13 mouse cellular contexts compared by ENCODE assay signal in genomic region chr7:24378049-24378701, GRCm38 (mm10). TPM values are rescaled to one million over a fixed set of nuclear protein-coding genes. Genes with fewer than 3 reads are reported as not detected.
DNase-seq lines count a peak whose midpoint lies in the region; ATAC-seq lines count a peak whose summit lies in the region.
"Had no signal": no experiment of that assay in that cellular context is flagged by ENCODE, and none has a peak within 500 bp of the region (broad histone marks: within the 10 kb centered on the region; RNA-seq: fewer than 3 reads in every experiment).

No protein-coding gene starts in this region.

- WGBS in heart, embryonic 13.5 days: 69% methylated on average over 10 of the region's 10 CpGs
- 69% methylated on average over 10 of the region's 10 CpGs for WGBS in limb, embryonic 10.5 days

- no peak for ATAC-seq in heart, embryonic 13.5 days (ENCODE audit: extremely low read depth, insufficient number of reproducible peaks, low FRiP score, low TSS enrichment)

- 0 out of 2 replicates have a peak overlapping the region, but pooled peaks have one; percentile 11 for H3K4me3 ChIP-seq in heart, embryonic 13.5 days
- no peak overlapping the region for H3K4me3 ChIP-seq in limb, embryonic 10.5 days

- H3K9me3 ChIP-seq in heart, embryonic 13.5 days: no peaks in the 10 kb centered on the region
- H3K9me3 ChIP-seq in limb, embryonic 10.5 days (replicated peaks): 0 out of 2 replicates have a peak, but pooled peaks cover 1% of the 10 kb centered on the region

- no peak overlapping the region for H3K27ac ChIP-seq in heart, embryonic 13.5 days (replicated peaks)
- peak overlapping the region; percentile 66 for H3K27ac ChIP-seq in limb, embryonic 10.5 days

- H3K4me1 ChIP-seq in heart, embryonic 13.5 days: peaks cover 31% of the 10 kb centered on the region
- H3K4me1 ChIP-seq in limb, embryonic 10.5 days: peaks cover 53% of the 10 kb centered on the region

- no peak for DNase-seq in heart, adult 11 months
- DNase-seq in NIH3T3 (ENCODE audit: low read depth): peak; percentile 61
- no peak for DNase-seq in limb, embryonic 10.5 days (ENCODE audit: low spot score)
- peak; percentile 74 for DNase-seq in thymus, postnatal 0 days (ENCODE audit: low spot score)
- no peak for DNase-seq in layer of hippocampus, postnatal 25 days (ENCODE audit: extremely low spot score in 1 of 2, low spot score in 1 of 2)
- no peak for DNase-seq in gastrocnemius, adult 18-20 months (ENCODE audit: low spot score)
- DNase-seq in lung, postnatal 36 days: no peak
- DNase-seq: adrenal gland, postnatal 36 days; heart, postnatal 4 days; kidney, postnatal 36 days had no signal

- H3K36me3 ChIP-seq in heart, embryonic 13.5 days: no peaks in the 10 kb centered on the region
- H3K36me3 ChIP-seq in limb, embryonic 10.5 days: no peaks in the 10 kb centered on the region

- H3K4me2 ChIP-seq in heart, embryonic 13.5 days: peak overlapping the region; percentile 71

- peaks cover 19% of the 10 kb centered on the region; the same call in 1 of the 2 replicates for H3K27me3 ChIP-seq in heart, embryonic 13.5 days (replicated peaks)
- peaks cover 11% of the 10 kb centered on the region; the same call in 1 of the 2 replicates for H3K27me3 ChIP-seq in limb, embryonic 10.5 days (ENCODE audit: low read depth, poor library complexity, severe bottlenecking)

- no peak overlapping the region; the same call in 1 of the 2 replicates for H3K9ac ChIP-seq in heart, embryonic 13.5 days

RNA-seq across cellular contexts. Expression of gene Kcnn4, which starts 8.1 kb away (rescaled TPM):
- 2.9 and 5.3 TPM in 2 replicates for polyA plus RNA-seq in heart, embryonic 13.5 days (2015; fragmentation: Nextera tagmentation; extraction: Ambion mirVana)
- polyA plus RNA-seq in limb, embryonic 10.5 days (2016; fragmentation: Nextera tagmentation; extraction: Ambion mirVana): 3.6 and 4.0 TPM in 2 replicates
- 105 and 120 TPM in 2 replicates for polyA plus RNA-seq in thymus, postnatal 0 days (2015; fragmentation: Nextera tagmentation; extraction: Ambion mirVana)
- under 1 TPM; 0.27 to 0.47 TPM for total RNA-seq in layer of hippocampus, postnatal 25 days (2021)
- under 1 TPM; 0.46 to 0.50 TPM for total RNA-seq in gastrocnemius, adult 18-20 months (2021)

RNA-seq across cellular contexts. Expression of gene Smg9, which starts 21.2 kb away (rescaled TPM):
- 18.1 and 19.3 TPM in 2 replicates for polyA plus RNA-seq in heart, embryonic 13.5 days (2015; fragmentation: Nextera tagmentation; extraction: Ambion mirVana)
- polyA plus RNA-seq in limb, embryonic 10.5 days (2016; fragmentation: Nextera tagmentation; extraction: Ambion mirVana): 28.3 and 29.0 TPM in 2 replicates
- polyA plus RNA-seq in thymus, postnatal 0 days (2015; fragmentation: Nextera tagmentation; extraction: Ambion mirVana): 30.2 and 33.3 TPM in 2 replicates
- 10 to 100 TPM; 32.9 to 37.9 TPM for total RNA-seq in layer of hippocampus, postnatal 25 days (2021)
- 10 to 100 TPM; 10.3 to 11.0 TPM for total RNA-seq in gastrocnemius, adult 18-20 months (2021)

RNA-seq across cellular contexts. Expression of gene Lypd5, which starts 29.2 kb away (rescaled TPM):
- not detected in 2 replicates for polyA plus RNA-seq in heart, embryonic 13.5 days (2015; fragmentation: Nextera tagmentation; extraction: Ambion mirVana)
- polyA plus RNA-seq in limb, embryonic 10.5 days (2016; fragmentation: Nextera tagmentation; extraction: Ambion mirVana): not detected in 2 replicates
- polyA plus RNA-seq in thymus, postnatal 0 days (2015; fragmentation: Nextera tagmentation; extraction: Ambion mirVana): 0.05 TPM in 1 of 2 replicates, not detected in the other
- not detected for total RNA-seq in layer of hippocampus, postnatal 25 days (2021)
- not detected for total RNA-seq in gastrocnemius, adult 18-20 months (2021)
- total RNA-seq: adrenal gland, postnatal 36 days; ES-E14; heart, postnatal 4 days had no signal

RNA-seq across cellular contexts. Expression of gene Tescl, which starts 44.4 kb away (rescaled TPM):
- polyA plus RNA-seq in heart, embryonic 13.5 days (2015; fragmentation: Nextera tagmentation; extraction: Ambion mirVana): not detected in 2 replicates
- not detected in 2 replicates for polyA plus RNA-seq in limb, embryonic 10.5 days (2016; fragmentation: Nextera tagmentation; extraction: Ambion mirVana)
- not detected in 2 replicates for polyA plus RNA-seq in thymus, postnatal 0 days (2015; fragmentation: Nextera tagmentation; extraction: Ambion mirVana)
- total RNA-seq in layer of hippocampus, postnatal 25 days (2021): not detected
- total RNA-seq in gastrocnemius, adult 18-20 months (2021): not detected
- polyA plus RNA-seq: lung, embryonic 16.5 days had no signal

Comparison
In these comparisons a context has a peak if more than half of its experiments do, and no peak if none do; other contexts are left out.
1. DNase-seq: peak in NIH3T3 (single experiment) and thymus, postnatal 0 days (single experiment); none in heart, adult 11 months (single experiment), limb, embryonic 10.5 days (single experiment), layer of hippocampus, postnatal 25 days (0 of 2), gastrocnemius, adult 18-20 months (single experiment) and lung, postnatal 36 days (single experiment).
2. RNA of gene Kcnn4, which starts 8.1 kb away (polyA plus RNA-seq): 105 to 120 TPM in thymus, postnatal 0 days; 3.6 to 4.0 TPM in limb, embryonic 10.5 days and 2.9 to 5.3 TPM in heart, embryonic 13.5 days; every median in the first group is over 10 times any median in the second.